Comparison of ENCODE assay signal across 9 mouse cellular contexts in genomic region chr6:128296750-128297393, GRCm38 (mm10). TPM values are rescaled to one million over a fixed set of nuclear protein-coding genes. Genes with fewer than 3 reads are reported as not detected.
DNase-seq lines count a peak whose midpoint lies in the region; ATAC-seq lines count a peak whose summit lies in the region.
"Had no signal": no experiment of that assay in that cellular context is flagged by ENCODE, and none has a peak within 500 bp of the region (broad histone marks: within the 10 kb centered on the region; RNA-seq: fewer than 3 reads in every experiment).

No protein-coding gene starts in this region.

- no peak overlapping the region for H3K27ac ChIP-seq in forebrain, embryonic 11.5 days (ENCODE audit: low read depth, low read length)
- H3K27ac ChIP-seq in forebrain, embryonic 15.5 days (replicated peaks), result no peak overlapping the region
- H3K27ac ChIP-seq in kidney, embryonic 15.5 days, result peak overlapping the region; percentile 61
- peak overlapping the region; percentile 76 for H3K27ac ChIP-seq in limb, embryonic 10.5 days

- 40% methylated on average over 11 of the region's 11 CpGs for WGBS in forebrain, embryonic 11.5 days
- 39% methylated on average over 11 of the region's 11 CpGs for WGBS in forebrain, embryonic 15.5 days
- WGBS in kidney, embryonic 15.5 days, result 23% methylated on average over 11 of the region's 11 CpGs
- 25% methylated on average over 11 of the region's 11 CpGs for WGBS in limb, embryonic 10.5 days

- H3K36me3 ChIP-seq in forebrain, embryonic 11.5 days (ENCODE audit: control insufficient read depth, insufficient read depth, low read length), result no peaks in the 10 kb centered on the region
- H3K36me3 ChIP-seq in forebrain, embryonic 15.5 days, result no peaks in the 10 kb centered on the region
- H3K36me3 ChIP-seq in kidney, embryonic 15.5 days, result no peaks in the 10 kb centered on the region
- no peaks in the 10 kb centered on the region for H3K36me3 ChIP-seq in limb, embryonic 10.5 days

- no peak overlapping the region for H3K4me2 ChIP-seq in forebrain, embryonic 11.5 days (ENCODE audit: low read depth, low read length, severe bottlenecking)
- H3K4me2 ChIP-seq in forebrain, embryonic 15.5 days (replicated peaks), result no peak overlapping the region
- H3K4me2 ChIP-seq in kidney, embryonic 15.5 days, result peak overlapping the region; percentile 27; the same call in 1 of the 2 replicates

- H3K4me3 ChIP-seq in forebrain, embryonic 11.5 days (ENCODE audit: low read depth, low read length), result no peak overlapping the region
- no peak overlapping the region for H3K4me3 ChIP-seq in forebrain, embryonic 15.5 days
- H3K4me3 ChIP-seq in kidney, embryonic 15.5 days (replicated peaks), result no peak overlapping the region
- no peak overlapping the region for H3K4me3 ChIP-seq in limb, embryonic 10.5 days

- no peaks in the 10 kb centered on the region; the same call in 1 of the 2 replicates for H3K9me3 ChIP-seq in forebrain, embryonic 11.5 days (ENCODE audit: control insufficient read depth, low read length)
- H3K9me3 ChIP-seq in forebrain, embryonic 15.5 days, result no peaks in the 10 kb centered on the region
- no peaks in the 10 kb centered on the region for H3K9me3 ChIP-seq in kidney, embryonic 15.5 days (replicated peaks)
- no peaks in the 10 kb centered on the region for H3K9me3 ChIP-seq in limb, embryonic 10.5 days (replicated peaks)

- ATAC-seq in forebrain, embryonic 11.5 days (replicated peaks; ENCODE audit: low FRiP score), result no peak
- no peak; the same call in 1 of the 2 replicates for ATAC-seq in forebrain, embryonic 15.5 days (replicated peaks)
- no peak for ATAC-seq in kidney, embryonic 15.5 days (replicated peaks; ENCODE audit: low FRiP score)
- peak; percentile 60 for ATAC-seq in cerebellum, adult (ENCODE audit: insufficient number of reproducible peaks, low FRiP score, low TSS enrichment)

- DNase-seq in forebrain, embryonic 11.5 days (ENCODE audit: low spot score), result peak; percentile 49
- DNase-seq in kidney, postnatal 36 days, result no peak
- DNase-seq in limb, embryonic 10.5 days (ENCODE audit: low spot score), result peak; percentile 55
- DNase-seq in thymus, postnatal 14 days, result no peak
- no peak for DNase-seq in layer of hippocampus, postnatal 36 days
- DNase-seq: thymus, adult 2 months had no signal

- peaks cover 28% of the 10 kb centered on the region for H3K27me3 ChIP-seq in forebrain, embryonic 11.5 days (ENCODE audit: control insufficient read depth, insufficient read depth, low read length)
- H3K27me3 ChIP-seq in forebrain, embryonic 15.5 days, result peaks cover 47% of the 10 kb centered on the region
- H3K27me3 ChIP-seq in kidney, embryonic 15.5 days, result peaks cover 33% of the 10 kb centered on the region
- peaks cover 59% of the 10 kb centered on the region for H3K27me3 ChIP-seq in limb, embryonic 10.5 days (ENCODE audit: low read depth, poor library complexity, severe bottlenecking)

- no peak overlapping the region for H3K9ac ChIP-seq in forebrain, embryonic 11.5 days (ENCODE audit: low read length)
- no peak overlapping the region for H3K9ac ChIP-seq in forebrain, embryonic 15.5 days (replicated peaks)
- no peak overlapping the region for H3K9ac ChIP-seq in kidney, embryonic 15.5 days

- H3K4me1 ChIP-seq in forebrain, embryonic 11.5 days (replicated peaks; ENCODE audit: control insufficient read depth, insufficient read depth, low read length), result 0 out of 2 replicates have a peak, but pooled peaks cover 5% of the 10 kb centered on the region
- H3K4me1 ChIP-seq in forebrain, embryonic 15.5 days, result peaks cover 34% of the 10 kb centered on the region
- H3K4me1 ChIP-seq in kidney, embryonic 15.5 days, result peaks cover 41% of the 10 kb centered on the region
- H3K4me1 ChIP-seq in limb, embryonic 10.5 days, result peaks cover 45% of the 10 kb centered on the region

RNA-seq across cellular contexts. Expression of gene Tead4, which starts 3.8 kb away (rescaled TPM):
- polyA plus RNA-seq in forebrain, embryonic 11.5 days (2014; fragmentation: Nextera tagmentation; extraction: Ambion mirVana), result 1.1 TPM in 2 replicates
- polyA plus RNA-seq in forebrain, embryonic 15.5 days (2015; fragmentation: Nextera tagmentation; extraction: Ambion mirVana), result 0.38 and 0.51 TPM in 2 replicates
- polyA plus RNA-seq in kidney, embryonic 15.5 days (2015; fragmentation: Nextera tagmentation; extraction: Ambion mirVana), result 2.5 and 3.5 TPM in 2 replicates
- 2.5 and 3.2 TPM in 2 replicates for polyA plus RNA-seq in limb, embryonic 10.5 days (2016; fragmentation: Nextera tagmentation; extraction: Ambion mirVana)
- 1 to 10 TPM in 1 of 2 experiments, under 1 TPM in 1; 0.57 to 1.1 TPM for total RNA-seq in layer of hippocampus, postnatal 36 days (2021)

RNA-seq across cellular contexts. Expression of gene Tulp3, which starts 58.8 kb away (rescaled TPM):
- polyA plus RNA-seq in forebrain, embryonic 11.5 days (2014; fragmentation: Nextera tagmentation; extraction: Ambion mirVana), result 17.7 and 23.7 TPM in 2 replicates
- 15.1 and 15.4 TPM in 2 replicates for polyA plus RNA-seq in forebrain, embryonic 15.5 days (2015; fragmentation: Nextera tagmentation; extraction: Ambion mirVana)
- polyA plus RNA-seq in kidney, embryonic 15.5 days (2015; fragmentation: Nextera tagmentation; extraction: Ambion mirVana), result 23.1 and 26.5 TPM in 2 replicates
- polyA plus RNA-seq in limb, embryonic 10.5 days (2016; fragmentation: Nextera tagmentation; extraction: Ambion mirVana), result 21.6 and 23.2 TPM in 2 replicates
- 10 to 100 TPM; 19.6 to 24.0 TPM for total RNA-seq in layer of hippocampus, postnatal 36 days (2021)

Comparison
In these comparisons a context has a peak if more than half of its experiments do, and no peak if none do; other contexts are left out.
1. DNase-seq: peak in forebrain, embryonic 11.5 days (single experiment) and limb, embryonic 10.5 days (single experiment); none in kidney, postnatal 36 days (0 of 2), thymus, postnatal 14 days (single experiment) and layer of hippocampus, postnatal 36 days (0 of 2).
2. H3K27ac ChIP-seq: peak in kidney, embryonic 15.5 days (single experiment) and limb, embryonic 10.5 days (single experiment); none in forebrain, embryonic 11.5 days (single experiment) and forebrain, embryonic 15.5 days (single experiment).